Mouse (Mus musculus) lung, embryonic 16.5 days (tissue): ENCODE measurements at regions not wholly inside any gene's neighbourhood (a gene's known extent, or its start where the extent isn't known, plus 50 kb on each side); places are given as distances from the start of the nearest gene placed in this dataset.
A peak's percentile ranks its signal among the peaks of the same experiment; 100 is the strongest.

ENCODE experiments used
- ATAC-seq: fragments of 200-750 bp; cut with Nextera tagmentation; 2 replicates; pipeline ENCODE4 v1.8.0; 2017; ENCODE audit warnings: low read depth, mild to moderate bottlenecking, moderate library complexity
- H3K27ac ChIP-seq: fragments of 300-500 bp; sonication (generic); 2 replicates; pipeline ENCODE4 v1.5.1; 2014; ENCODE audit warnings: mild to moderate bottlenecking, control low read depth, low read length
- H3K27me3 ChIP-seq: fragments of 300-500 bp; sonication (generic); 2 replicates; pipeline ENCODE4 v1.6.1; 2014; ENCODE audit warnings: low read depth, low read length, mixed read lengths; ENCODE audit not compliant: control insufficient read depth, insufficient read depth
- H3K36me3 ChIP-seq: fragments of 300-500 bp; sonication (generic); 2 replicates; pipeline ENCODE4 v1.6.1; 2014; ENCODE audit warnings: low read length; ENCODE audit not compliant: control insufficient read depth, insufficient read depth
- H3K4me1 ChIP-seq: fragments of 300-500 bp; sonication (generic); replicated peaks from 2 replicates; pipeline ENCODE4 v1.6.1; 2014; ENCODE audit warnings: low read length, mixed read lengths; ENCODE audit not compliant: control insufficient read depth, insufficient read depth
- H3K4me2 ChIP-seq: fragments of 300-500 bp; sonication (generic); 2 replicates; pipeline ENCODE4 v1.6.1; 2014; ENCODE audit warnings: low read depth, low read length, control low read depth
- H3K4me3 ChIP-seq: fragments of 300-500 bp; sonication (generic); 2 replicates; pipeline ENCODE4 v1.5.1; 2014; ENCODE audit warnings: mild to moderate bottlenecking, low read length, control low read depth
- H3K9ac ChIP-seq: fragments of 300-500 bp; sonication (generic); 2 replicates; pipeline ENCODE4 v1.6.1; 2014; ENCODE audit warnings: low read length, control low read depth
- H3K9me3 ChIP-seq: fragments of 300-500 bp; sonication (generic); 2 replicates; pipeline ENCODE4 v1.6.1; 2016; ENCODE audit warnings: low read length; ENCODE audit not compliant: control insufficient read depth
- WGBS: fragments of 180-500 bp; shearing (Covaris S2); extraction: QIAGEN DNeasy Blood & Tissue Kit; methylation state at CpG from one replicate; pipeline ENCODE4 v1.1.7; 2014; 5-methylcytosine and 5-hydroxymethylcytosine counted together

DNA sequence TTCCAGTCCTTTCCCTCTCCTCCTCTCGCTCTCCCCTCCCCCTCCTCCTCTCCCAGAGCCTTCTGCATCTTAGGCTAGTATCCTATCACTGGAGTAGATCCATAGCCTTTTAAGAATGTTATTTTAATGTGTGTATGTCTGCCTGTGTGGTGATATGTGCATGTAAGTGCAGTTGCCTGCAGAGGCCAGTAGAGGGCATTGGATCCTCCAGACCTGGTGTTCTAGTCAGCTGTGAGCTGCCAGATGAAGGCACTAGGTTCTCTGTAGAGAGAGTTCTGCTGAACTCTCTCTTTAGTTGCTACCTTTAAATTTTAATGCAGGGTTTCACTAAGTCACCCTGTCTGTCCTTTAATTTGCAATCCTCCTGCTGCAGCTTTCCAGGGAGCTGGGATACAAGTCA lies 83.9 kb upstream of the Id2 start:
- H3K4me1 ChIP-seq = peaks cover 3% of the 10 kb centered on the region; the same call in 1 of the 2 replicates
- no peak overlapping the region for H3K9ac ChIP-seq
- H3K36me3 ChIP-seq = no peaks in the 10 kb centered on the region
- no peak overlapping the region for H3K4me2 ChIP-seq
- no peak for ATAC-seq
- WGBS = 100% methylated on average over 1 of the region's 1 CpGs
- no peaks in the 10 kb centered on the region for H3K27me3 ChIP-seq
- H3K4me3 ChIP-seq = no peak overlapping the region
- no peaks in the 10 kb centered on the region for H3K9me3 ChIP-seq
- peak overlapping the region; percentile 67 for H3K27ac ChIP-seq

DNA sequence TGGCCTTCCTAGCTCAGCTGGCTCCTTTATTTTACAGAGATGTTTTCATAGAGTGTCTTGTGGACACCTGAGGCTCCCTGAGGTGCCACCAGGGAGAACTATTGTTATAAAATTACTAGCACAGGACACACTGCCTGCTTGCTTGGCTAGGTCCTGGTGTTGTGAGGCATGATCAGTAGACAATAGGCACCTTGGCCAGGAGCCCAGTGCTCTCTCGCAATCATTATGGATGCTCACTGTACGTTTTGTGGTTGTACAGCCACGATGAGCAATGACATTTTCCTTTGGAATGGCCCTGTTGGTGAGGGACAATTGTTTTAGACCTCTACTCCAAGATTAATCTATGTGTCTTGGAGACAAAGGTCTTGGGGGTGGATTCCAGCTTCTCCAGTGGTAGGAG lies 83.3 kb upstream of the Id2 start:
- Histone ChIP-seq H3K9me3 (no peaks in the 10 kb centered on the region), H3K9ac (no peak overlapping the region), H3K27ac (no peak overlapping the region), H3K4me1 (peaks cover 3% of the 10 kb centered on the region; the same call in 1 of the 2 replicates), H3K27me3 (no peaks in the 10 kb centered on the region), H3K36me3 (no peaks in the 10 kb centered on the region), H3K4me3 (no peak overlapping the region), H3K4me2 (no peak overlapping the region)
- no peak for ATAC-seq
- 44% methylated on average over 3 of the region's 3 CpGs for WGBS

DNA sequence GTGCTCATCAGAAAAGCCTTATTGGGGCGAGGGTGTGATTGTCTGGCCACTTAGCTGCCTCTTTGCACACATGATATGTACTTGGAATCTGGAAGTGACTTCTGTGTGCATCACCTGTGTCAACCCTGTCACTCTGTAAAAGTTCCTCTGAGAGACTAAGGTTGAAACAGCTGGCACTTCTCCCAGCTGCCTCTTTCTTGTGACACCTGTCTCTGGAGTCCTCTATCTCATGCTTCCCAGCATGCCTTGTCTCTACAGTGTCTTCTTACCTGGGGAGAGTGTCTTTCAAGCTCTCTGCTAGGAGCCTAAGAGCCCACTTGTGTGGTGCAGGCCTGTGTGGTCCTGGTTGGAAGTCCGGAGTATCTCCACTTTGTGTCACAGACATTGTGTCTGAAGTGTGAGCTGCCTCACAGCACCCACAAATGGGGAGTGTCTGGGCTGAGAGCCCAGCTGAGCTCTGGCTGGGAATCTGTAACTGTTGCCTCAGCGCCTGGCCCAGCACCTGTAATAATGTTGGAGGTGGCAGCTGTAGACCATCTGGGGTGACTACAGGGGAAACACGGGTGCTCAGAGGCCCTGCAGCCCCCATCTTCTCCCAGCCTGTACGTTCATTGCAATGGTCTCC lies 81.7 kb upstream of the Id2 start:
- Histone ChIP-seq H3K9ac (no peak overlapping the region), H3K4me2 (no peak overlapping the region), H3K36me3 (no peaks in the 10 kb centered on the region), H3K4me1 (peaks cover 3% of the 10 kb centered on the region; the same call in 1 of the 2 replicates), H3K27me3 (no peaks in the 10 kb centered on the region), H3K4me3 (no peak overlapping the region), H3K27ac (no peak overlapping the region), H3K9me3 (no peaks in the 10 kb centered on the region)
- ATAC-seq = no peak; the same call in 1 of the 2 replicates
- 55% methylated on average over 5 of the region's 5 CpGs for WGBS

DNA sequence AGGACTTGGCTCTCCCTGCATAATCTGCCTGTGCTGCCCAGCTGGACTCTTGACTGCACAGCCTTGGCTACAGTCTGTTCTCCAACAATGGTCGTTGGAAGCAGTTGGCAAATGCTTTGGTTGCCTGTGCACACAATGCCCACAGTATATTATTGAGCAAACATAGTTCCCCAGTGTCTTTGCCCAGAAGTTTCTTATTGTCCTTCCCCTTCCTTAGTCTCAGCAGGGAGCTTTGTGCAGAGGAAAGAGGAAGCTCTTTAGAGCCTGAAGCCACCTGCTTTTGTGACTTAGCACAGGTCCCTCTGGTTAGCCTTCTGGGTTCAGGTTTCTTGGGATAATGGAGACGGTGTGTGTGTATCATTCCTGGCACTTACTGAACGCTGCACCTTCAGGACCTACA lies 80.9 kb upstream of the Id2 start:
- H3K36me3 ChIP-seq = no peaks in the 10 kb centered on the region
- 49% methylated on average over 3 of the region's 3 CpGs for WGBS
- H3K9me3 ChIP-seq = no peaks in the 10 kb centered on the region
- peaks cover 3% of the 10 kb centered on the region; the same call in 1 of the 2 replicates for H3K4me1 ChIP-seq
- no peak overlapping the region for H3K4me3 ChIP-seq
- ATAC-seq = no peak
- H3K4me2 ChIP-seq = no peak overlapping the region
- no peaks in the 10 kb centered on the region for H3K27me3 ChIP-seq
- H3K9ac ChIP-seq = no peak overlapping the region
- no peak overlapping the region for H3K27ac ChIP-seq

DNA sequence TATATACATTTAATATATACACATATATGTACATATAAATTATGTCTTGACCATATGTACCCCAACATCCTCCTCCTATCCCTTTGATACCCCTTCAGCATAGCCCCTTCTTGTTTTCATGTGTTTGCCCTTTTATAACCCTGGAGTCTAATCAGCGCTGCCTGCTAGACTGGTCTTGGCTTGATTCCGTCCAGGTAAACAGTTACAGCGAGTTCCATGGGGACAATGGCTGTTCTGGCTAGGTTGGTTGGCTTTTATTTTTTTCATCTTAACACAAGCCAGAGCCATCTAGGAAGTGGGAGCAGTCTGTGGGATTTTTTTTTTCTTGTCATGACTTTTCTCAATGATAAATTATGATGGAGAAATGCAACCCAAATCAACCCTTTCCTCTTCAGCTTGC lies 79.6 kb upstream of the Id2 start:
- ATAC-seq = no peak
- Histone ChIP-seq H3K4me3 (no peak overlapping the region), H3K9ac (no peak overlapping the region), H3K9me3 (no peaks in the 10 kb centered on the region), H3K27ac (0 out of 2 replicates have a peak overlapping the region, but pooled peaks have one; percentile 6), H3K36me3 (no peaks in the 10 kb centered on the region), H3K27me3 (no peaks in the 10 kb centered on the region), H3K4me2 (no peak overlapping the region), H3K4me1 (peaks cover 6% of the 10 kb centered on the region; the same call in 1 of the 2 replicates)
- WGBS = 60% methylated on average over 3 of the region's 3 CpGs

DNA sequence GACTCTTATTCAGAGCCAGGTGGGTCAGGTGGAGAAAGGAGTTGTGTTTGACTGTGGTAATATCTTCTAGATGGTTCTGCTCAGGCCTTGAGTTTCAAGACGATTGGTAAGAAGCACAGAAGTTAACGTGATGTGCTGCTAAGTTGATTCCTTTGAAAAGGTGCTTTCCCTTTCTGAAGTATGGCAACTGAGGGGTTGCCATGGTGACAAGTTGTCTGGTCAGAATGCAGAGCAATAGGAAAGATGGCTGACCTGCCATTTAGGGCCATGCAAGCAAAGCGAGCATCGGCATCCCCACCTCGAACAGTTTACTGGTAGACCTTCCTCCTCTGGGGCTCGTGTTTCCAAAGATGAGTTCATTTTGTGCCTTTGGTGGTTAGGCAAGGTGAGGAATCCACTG lies 76.1 kb upstream of the Id2 start:
- Histone ChIP-seq H3K9ac (no peak overlapping the region), H3K9me3 (no peaks in the 10 kb centered on the region), H3K4me1 (peaks cover 6% of the 10 kb centered on the region; the same call in 1 of the 2 replicates), H3K36me3 (no peaks in the 10 kb centered on the region), H3K27me3 (no peaks in the 10 kb centered on the region), H3K4me3 (no peak overlapping the region), H3K4me2 (no peak overlapping the region), H3K27ac (no peak overlapping the region)
- ATAC-seq = no peak
- 69% methylated on average over 6 of the region's 6 CpGs for WGBS

DNA sequence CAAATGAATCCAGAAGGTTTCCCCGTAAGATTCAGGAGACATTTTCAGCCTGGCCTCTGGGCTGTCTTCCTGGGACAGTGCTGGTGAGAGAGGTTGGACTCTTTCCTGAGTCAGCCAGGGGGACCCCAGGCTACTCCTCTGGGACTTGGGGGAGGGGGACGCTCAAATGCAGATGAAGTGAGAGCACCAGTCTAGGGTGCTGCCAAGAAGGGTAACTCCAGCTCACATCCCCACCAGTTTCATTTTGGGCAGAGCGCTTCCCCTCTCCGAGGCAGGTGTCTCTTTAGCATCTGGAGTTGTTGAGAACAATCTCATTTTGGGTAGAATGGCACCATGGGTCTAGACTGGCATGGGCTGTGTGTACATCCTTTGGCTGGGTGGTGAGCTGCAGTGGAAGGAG lies 75.5 kb upstream of the Id2 start:
- no peak overlapping the region for H3K4me2 ChIP-seq
- no peak overlapping the region for H3K9ac ChIP-seq
- WGBS = 84% methylated on average over 4 of the region's 4 CpGs
- no peak overlapping the region for H3K4me3 ChIP-seq
- H3K4me1 ChIP-seq = peaks cover 3% of the 10 kb centered on the region; the same call in 1 of the 2 replicates
- no peaks in the 10 kb centered on the region for H3K27me3 ChIP-seq
- no peak for ATAC-seq
- H3K27ac ChIP-seq = no peak overlapping the region
- H3K9me3 ChIP-seq = no peaks in the 10 kb centered on the region
- H3K36me3 ChIP-seq = no peaks in the 10 kb centered on the region

DNA sequence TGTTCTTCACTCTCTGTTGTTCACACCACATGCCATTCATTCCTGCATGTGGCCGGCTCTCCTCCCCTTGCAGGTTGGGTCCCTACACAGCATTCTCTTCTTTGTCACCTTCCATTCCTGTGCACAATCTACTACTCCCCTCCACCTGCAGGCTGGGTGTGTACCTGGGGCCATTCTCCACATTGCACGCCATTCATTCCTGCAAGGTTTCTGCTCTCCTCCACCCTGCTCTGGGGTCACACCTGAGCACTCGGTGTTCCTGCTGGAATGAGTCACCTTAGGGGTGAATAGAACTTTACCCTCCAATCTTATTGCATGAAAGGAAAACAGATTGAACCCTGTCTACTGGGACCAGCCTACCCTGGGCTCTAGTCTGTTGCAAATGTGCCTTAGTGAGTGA lies 72.7 kb upstream of the Id2 start:
- no peaks in the 10 kb centered on the region for H3K27me3 ChIP-seq
- WGBS = 67% methylated on average over 3 of the region's 3 CpGs
- no peak overlapping the region for H3K9ac ChIP-seq
- H3K9me3 ChIP-seq = no peaks in the 10 kb centered on the region
- no peak overlapping the region for H3K27ac ChIP-seq
- no peak overlapping the region for H3K4me3 ChIP-seq
- peak; percentile 43; the same call in 1 of the 2 replicates for ATAC-seq
- no peaks in the 10 kb centered on the region for H3K36me3 ChIP-seq
- peaks cover 3% of the 10 kb centered on the region for H3K4me1 ChIP-seq
- H3K4me2 ChIP-seq = no peak overlapping the region

DNA sequence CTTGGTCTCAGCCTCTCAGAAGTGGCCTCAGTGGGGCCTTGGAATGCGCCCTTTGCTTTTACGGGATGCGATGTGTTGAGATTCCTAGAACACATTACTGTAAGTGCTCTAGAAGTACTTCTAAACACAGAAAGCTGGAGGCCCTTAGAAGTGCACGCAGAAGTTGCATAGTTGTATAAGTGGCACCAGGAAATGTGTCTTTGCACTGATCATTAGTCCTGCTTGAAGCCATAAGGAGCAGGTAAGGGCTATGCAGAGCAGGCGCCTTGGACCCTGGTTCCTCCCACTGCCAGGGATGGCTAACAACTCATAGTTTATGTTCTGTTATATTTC lies 71.2 kb upstream of the Id2 start:
- no peaks in the 10 kb centered on the region for H3K27me3 ChIP-seq
- no peak overlapping the region for H3K9ac ChIP-seq
- H3K4me1 ChIP-seq = peaks cover 12% of the 10 kb centered on the region
- no peak overlapping the region for H3K4me2 ChIP-seq
- 0 out of 2 replicates have a peak overlapping the region, but pooled peaks have one; percentile 7 for H3K27ac ChIP-seq
- WGBS = 41% methylated on average over 5 of the region's 5 CpGs
- H3K9me3 ChIP-seq = no peaks in the 10 kb centered on the region
- H3K36me3 ChIP-seq = no peaks in the 10 kb centered on the region
- H3K4me3 ChIP-seq = no peak overlapping the region
- peak; percentile 55 for ATAC-seq
